Mouse (Mus musculus): ENCODE data around the gene Spata31d1d. TPM values are rescaled to one million over a fixed set of nuclear protein-coding genes. Genes with fewer than 3 reads are reported as not detected.
A peak's percentile ranks its signal among the peaks of the same experiment; 100 is the strongest.

Gene Spata31d1d
- total and polyA plus RNA-seq, 3 experiments: not detected

DNA sequence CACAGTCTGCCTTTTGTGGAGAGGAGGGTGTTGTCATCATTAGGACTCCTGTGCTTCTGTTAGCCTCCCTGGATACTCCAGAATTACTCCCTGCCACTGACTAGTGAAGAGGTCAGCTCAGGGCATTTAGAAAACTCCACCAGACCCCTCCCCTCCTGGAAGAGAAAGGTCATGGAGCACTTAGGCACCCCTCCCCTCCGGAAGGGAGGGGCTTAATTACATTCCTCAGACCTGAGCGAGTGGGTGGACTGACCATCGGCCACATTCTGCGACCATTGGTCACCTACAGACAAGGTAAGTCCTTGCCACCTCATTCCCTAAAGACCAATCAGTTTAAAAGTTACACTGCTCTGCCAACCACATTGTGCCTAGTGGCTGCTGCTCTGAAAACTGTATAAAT is 52.2 kb downstream of the Spata31d1d start:
- no peak overlapping the region for H3K9ac ChIP-seq (ENCODE audit: insufficient read depth, low read depth)
- no peaks in the 10 kb centered on the region for H3K9me3 ChIP-seq (replicated peaks; ENCODE audit: low read length)
- no peak overlapping the region for H3K4me2 ChIP-seq (ENCODE audit: insufficient read depth, low read depth, poor library complexity, severe bottlenecking)
- no peaks in the 10 kb centered on the region for H3K36me3 ChIP-seq (replicated peaks in 1 of 2; ENCODE audit: control insufficient read depth in 1 of 2, insufficient read depth in 1 of 2, low read length in 1 of 2)
- dilution Hi-C loops (cut with MboI; ENCODE audit: extremely low pct_ligation_motif_present, extremely low pct_unique_long_range_greater_than_20kb, low sequenced_read_pairs) (no loop called here), in situ Hi-C loops (cut with MboI; ENCODE audit: low pct_ligation_motif_present, low pct_unique_long_range_greater_than_20kb, low sequenced_read_pairs) (no loop called here)
- no peaks in the 10 kb centered on the region for H3K79me2 ChIP-seq (replicated peaks; ENCODE audit: control insufficient read depth, extremely low read depth, insufficient read depth, poor library complexity, severe bottlenecking)
- no peak overlapping the region for H3K27ac ChIP-seq (ENCODE audit: insufficient read depth, low read depth)
- TF ChIP-seq USF1 (IDR thresholded peaks at IDR 0.05; ENCODE audit: low read depth, low read length): no peak
- TF ChIP-seq MAZ (IDR thresholded peaks at IDR 0.05; ENCODE audit: low read depth, low read length): no peak
- TF ChIP-seq IRF4 (IDR thresholded peaks at IDR 0.05; ENCODE audit: low read depth, low read length): no peak
- no peak for TF ChIP-seq ZKSCAN1 (IDR thresholded peaks at IDR 0.05; ENCODE audit: borderline replicate concordance, low read depth, low read length)
- no peak for TF ChIP-seq CHD1 (IDR thresholded peaks at IDR 0.05; ENCODE audit: low read depth, low read length)
- TF ChIP-seq JUN (IDR thresholded peaks at IDR 0.05; ENCODE audit: insufficient read depth, low read depth, low read length): no peak
- no peak for TF ChIP-seq POLR2A (IDR thresholded peaks at IDR 0.05; ENCODE audit: low read depth, low read length)
- TF ChIP-seq CTCF (conservative IDR thresholded peaks at IDR 0.05 in 1 of 2, IDR thresholded peaks at IDR 0.05 in 1 of 2; ENCODE audit: low read depth in 2 of 2, low read length in 2 of 2): no peak
- no peak for TF ChIP-seq MYC (IDR thresholded peaks at IDR 0.05; ENCODE audit: low read depth, low read length)
- no peak for TF ChIP-seq E2F4 (IDR thresholded peaks at IDR 0.05; ENCODE audit: insufficient replicate concordance, low read depth, low read length)
- TF ChIP-seq SIN3A (IDR thresholded peaks at IDR 0.05; ENCODE audit: low read length): no peak
- TF ChIP-seq JUND (conservative IDR thresholded peaks at IDR 0.05; ENCODE audit: low read depth, low read length): no peak
- no peak for TF ChIP-seq ZMIZ1 (IDR thresholded peaks at IDR 0.05; ENCODE audit: low read depth, low read length)
- TF ChIP-seq PAX5 (IDR thresholded peaks at IDR 0.05; ENCODE audit: low read length): no peak
- TF ChIP-seq ETS1 (conservative IDR thresholded peaks at IDR 0.05; ENCODE audit: low read depth, low read length): no peak
- TF ChIP-seq SMC3 (IDR thresholded peaks at IDR 0.05; ENCODE audit: low read depth, low read length): no peak
- TF ChIP-seq POLR2AphosphoS2 (IDR thresholded peaks at IDR 0.05; ENCODE audit: low read depth, low read length): no peak
- no peak for TF ChIP-seq UBTF (IDR thresholded peaks at IDR 0.05; ENCODE audit: low read depth, low read length)
- H3K4me1 ChIP-seq (ENCODE audit: control insufficient read depth in 1 of 2, insufficient read depth in 2 of 2): peaks cover 2 to 10% of the 10 kb centered on the region in 2 experiments
- H3K27me3 ChIP-seq (replicated peaks): no peaks in the 10 kb centered on the region
- H3K4me3 ChIP-seq (replicated peaks in 1 of 3; ENCODE audit: low read depth in 2 of 3, low read length in 2 of 3, poor library complexity in 1 of 3): no peak overlapping the region
- no peak for DNase-seq (ENCODE audit: extremely low read depth)

DNA sequence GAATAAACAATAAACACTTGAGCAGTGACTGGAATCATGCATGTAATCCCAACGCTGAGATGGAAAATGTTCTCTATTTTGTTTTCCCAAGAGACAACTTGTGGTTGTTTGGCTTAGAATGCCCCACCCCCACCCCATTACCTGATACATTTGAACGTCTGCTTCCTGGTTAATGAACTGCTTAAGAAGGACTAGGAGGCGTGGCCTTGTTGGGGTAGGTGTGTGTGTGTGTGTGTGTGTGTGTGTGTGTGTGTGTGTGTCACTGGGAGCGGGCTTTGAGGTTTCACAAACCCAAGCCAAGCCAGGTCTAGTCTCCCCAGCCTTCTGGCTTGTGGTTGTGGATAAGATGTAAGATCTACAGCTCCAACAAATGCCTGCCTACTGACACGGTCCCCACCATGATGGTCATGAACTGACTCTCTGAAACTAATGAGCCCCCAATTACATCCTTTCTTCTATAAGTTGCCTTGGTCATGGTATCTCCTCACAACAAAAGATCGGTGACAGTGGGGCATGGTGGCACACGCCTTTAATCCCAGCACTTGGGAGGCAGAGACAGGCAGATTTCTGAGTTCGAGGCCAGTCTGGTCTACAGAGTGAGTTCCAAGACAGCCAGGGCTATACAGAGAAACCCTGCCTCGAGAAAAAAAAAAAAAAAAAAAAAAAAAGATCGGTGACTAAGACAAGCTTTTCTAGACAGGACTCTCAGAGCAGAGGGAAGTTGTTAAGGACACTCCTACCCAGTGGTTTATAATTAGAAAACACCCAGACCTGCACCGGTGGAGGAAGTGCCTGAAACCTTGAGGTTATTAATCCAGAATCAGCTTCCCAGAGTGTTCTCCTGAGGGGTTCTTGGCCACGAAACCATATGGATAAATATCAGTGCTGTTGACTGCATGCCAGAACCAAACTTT is 55.0 kb downstream of the Spata31d1d start:
- peaks cover 0 to 5% of the 10 kb centered on the region in 2 experiments for H3K36me3 ChIP-seq (replicated peaks in 1 of 2; ENCODE audit: control insufficient read depth in 1 of 2, insufficient read depth in 1 of 2, low read length in 1 of 2)
- H3K4me2 ChIP-seq (ENCODE audit: insufficient read depth, low read depth, poor library complexity, severe bottlenecking): no peak overlapping the region
- TF ChIP-seq RCOR1 (conservative IDR thresholded peaks at IDR 0.05; ENCODE audit: low read depth, low read length) (no peak), MAZ (IDR thresholded peaks at IDR 0.05; ENCODE audit: low read depth, low read length) (no peak), ZNF384 (IDR thresholded peaks at IDR 0.05; ENCODE audit: low read depth, low read length) (peak; percentile 64)
- H3K27ac ChIP-seq (ENCODE audit: insufficient read depth, low read depth): no peak overlapping the region
- no peaks in the 10 kb centered on the region for H3K9me3 ChIP-seq (replicated peaks; ENCODE audit: low read length)
- dilution Hi-C loops (cut with MboI; ENCODE audit: extremely low pct_ligation_motif_present, extremely low pct_unique_long_range_greater_than_20kb, low sequenced_read_pairs): no loop called here
- peaks cover 5 to 26% of the 10 kb centered on the region in 2 experiments; a peak in 3 of 4 replicates for H3K4me1 ChIP-seq (ENCODE audit: control insufficient read depth in 1 of 2, insufficient read depth in 2 of 2)
- no peak overlapping the region for H3K9ac ChIP-seq (ENCODE audit: insufficient read depth, low read depth)
- DNase-seq (ENCODE audit: extremely low read depth): no peak
- in situ Hi-C loops (cut with MboI; ENCODE audit: low pct_ligation_motif_present, low pct_unique_long_range_greater_than_20kb, low sequenced_read_pairs): no loop called here
- no peaks in the 10 kb centered on the region for H3K27me3 ChIP-seq (replicated peaks)
- no peaks in the 10 kb centered on the region for H3K79me2 ChIP-seq (replicated peaks; ENCODE audit: control insufficient read depth, extremely low read depth, insufficient read depth, poor library complexity, severe bottlenecking)
- H3K4me3 ChIP-seq (replicated peaks in 1 of 3; ENCODE audit: low read depth in 2 of 3, low read length in 2 of 3, poor library complexity in 1 of 3): no peak overlapping the region

Other genes starting within 250 kb of the Spata31d1d start
- gene Agtpbp1, start 146.5 kb downstream of the Spata31d1d start, total RNA-seq (2012; rRNA removed): 15.0 and 19.5 TPM in 2 replicates
- gene Agtpbp1, start 146.5 kb downstream of the Spata31d1d start, total RNA-seq (2014; rRNA removed): 15.7 and 20.8 TPM in 2 replicates
- gene Agtpbp1, start 146.5 kb downstream of the Spata31d1d start, polyA plus RNA-seq (2012; ENCODE audit: insufficient read length, low read depth): 19.4 and 21.5 TPM in 2 replicates
- gene Naa35, start 146.5 kb downstream of the Spata31d1d start, total RNA-seq (2012; rRNA removed): 41.2 and 46.8 TPM in 2 replicates
- 56.4 and 66.4 TPM in 2 replicates for gene Naa35, start 146.5 kb downstream of the Spata31d1d start, total RNA-seq (2014; rRNA removed)
- 60.2 and 69.6 TPM in 2 replicates for gene Naa35, start 146.5 kb downstream of the Spata31d1d start, polyA plus RNA-seq (2012; ENCODE audit: insufficient read length, low read depth)
- 16.4 and 17.4 TPM in 2 replicates for gene Golm1, start 55.9 kb downstream of the Spata31d1d start, total RNA-seq (2012; rRNA removed)
- 18.9 and 21.9 TPM in 2 replicates for gene Golm1, start 55.9 kb downstream of the Spata31d1d start, total RNA-seq (2014; rRNA removed)
- 14.3 and 18.1 TPM in 2 replicates for gene Golm1, start 55.9 kb downstream of the Spata31d1d start, polyA plus RNA-seq (2012; ENCODE audit: insufficient read length, low read depth)
- gene 4921517D22Rik, start 37.6 kb downstream of the Spata31d1d start, total RNA-seq (2012; rRNA removed): not detected in 2 replicates
- not detected in 2 replicates for gene 4921517D22Rik, start 37.6 kb downstream of the Spata31d1d start, total RNA-seq (2014; rRNA removed)
- not detected in 2 replicates for gene 4921517D22Rik, start 37.6 kb downstream of the Spata31d1d start, polyA plus RNA-seq (2012; ENCODE audit: insufficient read length, low read depth)
- gene Spata31d1a, start 21.4 kb downstream of the Spata31d1d start, total RNA-seq (2012; rRNA removed): not detected in 2 replicates
- not detected in 2 replicates for gene Spata31d1a, start 21.4 kb downstream of the Spata31d1d start, total RNA-seq (2014; rRNA removed)
- 0.19 TPM in 1 of 2 replicates, not detected in the other for gene Spata31d1a, start 21.4 kb downstream of the Spata31d1d start, polyA plus RNA-seq (2012; ENCODE audit: insufficient read length, low read depth)
- gene Spata31d1b, start 19.5 kb downstream of the Spata31d1d start, total RNA-seq (2012; rRNA removed): 0.13 and 0.30 TPM in 2 replicates
- gene Spata31d1b, start 19.5 kb downstream of the Spata31d1d start, total RNA-seq (2014; rRNA removed): 0.09 and 0.18 TPM in 2 replicates
- gene Spata31d1b, start 19.5 kb downstream of the Spata31d1d start, polyA plus RNA-seq (2012; ENCODE audit: insufficient read length, low read depth): 0.05 and 0.27 TPM in 2 replicates
- not detected in 2 replicates for gene 1700014D04Rik, start 15.0 kb upstream of the Spata31d1d start, total RNA-seq (2012; rRNA removed)
- not detected in 2 replicates for gene 1700014D04Rik, start 15.0 kb upstream of the Spata31d1d start, total RNA-seq (2014; rRNA removed)
- gene 1700014D04Rik, start 15.0 kb upstream of the Spata31d1d start, polyA plus RNA-seq (2012; ENCODE audit: insufficient read length, low read depth): not detected in 2 replicates
- 15.8 and 19.6 TPM in 2 replicates for gene Isca1, start 38.1 kb upstream of the Spata31d1d start, total RNA-seq (2012; rRNA removed)
- 17.6 and 18.4 TPM in 2 replicates for gene Isca1, start 38.1 kb upstream of the Spata31d1d start, total RNA-seq (2014; rRNA removed)
- 33.2 and 41.0 TPM in 2 replicates for gene Isca1, start 38.1 kb upstream of the Spata31d1d start, polyA plus RNA-seq (2012; ENCODE audit: insufficient read length, low read depth)
- not detected in 2 replicates for gene Gm49354, start 50.5 kb upstream of the Spata31d1d start, total RNA-seq (2012; rRNA removed)
- gene Gm49354, start 50.5 kb upstream of the Spata31d1d start, total RNA-seq (2014; rRNA removed): not detected in 2 replicates
- 4.5 TPM in 1 of 2 replicates, not detected in the other for gene Gm49354, start 50.5 kb upstream of the Spata31d1d start, polyA plus RNA-seq (2012; ENCODE audit: insufficient read length, low read depth)
- 17.9 and 18.1 TPM in 2 replicates for gene Tut7, start 91.4 kb upstream of the Spata31d1d start, total RNA-seq (2012; rRNA removed)
- gene Tut7, start 91.4 kb upstream of the Spata31d1d start, total RNA-seq (2014; rRNA removed): 14.3 and 15.4 TPM in 2 replicates
- 21.5 and 21.6 TPM in 2 replicates for gene Tut7, start 91.4 kb upstream of the Spata31d1d start, polyA plus RNA-seq (2012; ENCODE audit: insufficient read length, low read depth)